In genomic region chr1:30536989-30537975, GRCm38 (mm10) we compare ENCODE assay signal across 25 mouse cellular contexts.
DNase-seq lines count a peak whose midpoint lies in the region; ATAC-seq lines count a peak whose summit lies in the region.
"Had no signal": no experiment of that assay in that cellular context is flagged by ENCODE, and none has a peak within 500 bp of the region (broad histone marks: within the 10 kb centered on the region; RNA-seq: fewer than 3 reads in every experiment).

No protein-coding gene starts in this region.

- H3K27me3 ChIP-seq in forebrain, embryonic 16.5 days (replicated peaks; ENCODE audit: control insufficient read depth, insufficient read depth, low read length): no peaks in the 10 kb centered on the region
- H3K27me3 ChIP-seq in forebrain, embryonic 10.5 days (ENCODE audit: poor library complexity, severe bottlenecking): no peaks in the 10 kb centered on the region
- H3K27me3 ChIP-seq in embryonic facial prominence, embryonic 12.5 days: no peaks in the 10 kb centered on the region
- H3K27me3 ChIP-seq in limb, embryonic 12.5 days: no peaks in the 10 kb centered on the region
- H3K27me3 ChIP-seq: CH12.LX; hindbrain, embryonic 12.5 days; liver, embryonic 13.5 days had no signal

- no peak for DNase-seq in forebrain, embryonic 10.5 days (ENCODE audit: extremely low spot score, low spot score)
- DNase-seq in embryo, embryonic 10.5 days (ENCODE audit: low spot score): peak; percentile 20
- DNase-seq in cerebellum, adult 9-10 months: no peak
- DNase-seq: adrenal gland, postnatal 25 days; cerebellum, adult 11-12 months; gastrocnemius, postnatal 36 days; heart, postnatal 14 days; kidney, postnatal 36 days; left cerebral cortex, postnatal 4 days; liver, embryonic 13.5 days; lung, embryonic 14.5 days; lung, postnatal 36 days; right cerebral cortex, postnatal 25 days; thymus, adult 18-20 months; thymus, postnatal 4 days had no signal

- H3K36me3 ChIP-seq in forebrain, embryonic 16.5 days (ENCODE audit: control insufficient read depth, insufficient read depth): no peaks in the 10 kb centered on the region
- H3K36me3 ChIP-seq in forebrain, embryonic 10.5 days (replicated peaks): no peaks in the 10 kb centered on the region
- no peaks in the 10 kb centered on the region for H3K36me3 ChIP-seq in embryonic facial prominence, embryonic 12.5 days
- H3K36me3 ChIP-seq in limb, embryonic 12.5 days: no peaks in the 10 kb centered on the region
- H3K36me3 ChIP-seq: hindbrain, embryonic 12.5 days; liver, embryonic 13.5 days; midbrain, embryonic 10.5 days had no signal

- no peak overlapping the region for H3K4me2 ChIP-seq in forebrain, embryonic 16.5 days (ENCODE audit: low read length)
- peak overlapping the region; percentile 30 for H3K4me2 ChIP-seq in embryonic facial prominence, embryonic 12.5 days (replicated peaks)
- H3K4me2 ChIP-seq in limb, embryonic 12.5 days: no peak overlapping the region
- H3K4me2 ChIP-seq: heart, embryonic 11.5 days; hindbrain, embryonic 12.5 days; liver, embryonic 13.5 days; lung, embryonic 14.5 days had no signal

- no peak overlapping the region for H3K9ac ChIP-seq in forebrain, embryonic 16.5 days (replicated peaks; ENCODE audit: low read depth, low read length)
- no peak overlapping the region for H3K9ac ChIP-seq in embryonic facial prominence, embryonic 12.5 days
- no peak overlapping the region for H3K9ac ChIP-seq in limb, embryonic 12.5 days (replicated peaks)
- H3K9ac ChIP-seq: hindbrain, embryonic 12.5 days; liver, embryonic 13.5 days; lung, embryonic 14.5 days had no signal

- 54% methylated on average over 11 of the region's 11 CpGs for WGBS in forebrain, embryonic 16.5 days
- 78% methylated on average over 11 of the region's 11 CpGs for WGBS in forebrain, embryonic 10.5 days
- 20% methylated on average over 11 of the region's 11 CpGs for WGBS in embryonic facial prominence, embryonic 12.5 days
- 45% methylated on average over 11 of the region's 11 CpGs for WGBS in limb, embryonic 12.5 days

- ATAC-seq in forebrain, embryonic 16.5 days: peak; percentile 87
- ATAC-seq in embryonic facial prominence, embryonic 12.5 days (ENCODE audit: insufficient number of reproducible peaks, insufficient read depth, low FRiP score, low TSS enrichment): no peak
- ATAC-seq in limb, embryonic 12.5 days (ENCODE audit: insufficient number of reproducible peaks, insufficient read depth, low FRiP score, low TSS enrichment, low read depth): no peak
- ATAC-seq in megakaryocyte, adult 5-6 weeks (ENCODE audit: poor library complexity, severe bottlenecking): no peak
- ATAC-seq: intestine, embryonic 16.5 days had no signal

- peaks cover 7% of the 10 kb centered on the region for H3K4me1 ChIP-seq in forebrain, embryonic 16.5 days (replicated peaks; ENCODE audit: control insufficient read depth, insufficient read depth, low read length)
- no peaks in the 10 kb centered on the region for H3K4me1 ChIP-seq in forebrain, embryonic 10.5 days
- peaks cover 9% of the 10 kb centered on the region; the same call in 1 of the 2 replicates for H3K4me1 ChIP-seq in embryonic facial prominence, embryonic 12.5 days
- H3K4me1 ChIP-seq in limb, embryonic 12.5 days (replicated peaks): no peaks in the 10 kb centered on the region
- H3K4me1 ChIP-seq: hindbrain, embryonic 12.5 days; liver, embryonic 13.5 days; midbrain, embryonic 10.5 days had no signal

- no peaks in the 10 kb centered on the region for H3K9me3 ChIP-seq in forebrain, embryonic 16.5 days (ENCODE audit: control insufficient read depth, low read length)
- no peaks in the 10 kb centered on the region for H3K9me3 ChIP-seq in forebrain, embryonic 10.5 days
- no peaks in the 10 kb centered on the region for H3K9me3 ChIP-seq in embryonic facial prominence, embryonic 12.5 days
- H3K9me3 ChIP-seq in limb, embryonic 12.5 days: no peaks in the 10 kb centered on the region
- H3K9me3 ChIP-seq: hindbrain, embryonic 12.5 days; liver, embryonic 13.5 days; midbrain, embryonic 10.5 days had no signal

- H3K27ac ChIP-seq in forebrain, embryonic 16.5 days (ENCODE audit: low read length): no peak overlapping the region; the same call in 1 of the 2 replicates
- no peak overlapping the region for H3K27ac ChIP-seq in forebrain, embryonic 10.5 days
- peak overlapping the region; percentile 47; the same call in 1 of the 2 replicates for H3K27ac ChIP-seq in embryonic facial prominence, embryonic 12.5 days
- peak overlapping the region; percentile 53 for H3K27ac ChIP-seq in limb, embryonic 12.5 days
- H3K27ac ChIP-seq: hindbrain, embryonic 12.5 days; liver, embryonic 13.5 days; midbrain, embryonic 10.5 days had no signal

- no peak overlapping the region for H3K4me3 ChIP-seq in forebrain, embryonic 16.5 days (replicated peaks; ENCODE audit: low read length)
- no peak overlapping the region for H3K4me3 ChIP-seq in forebrain, embryonic 10.5 days
- no peak overlapping the region for H3K4me3 ChIP-seq in embryonic facial prominence, embryonic 12.5 days
- H3K4me3 ChIP-seq in limb, embryonic 12.5 days (replicated peaks): no peak overlapping the region
- H3K4me3 ChIP-seq: erythroblast, embryonic 14.5 days; hindbrain, embryonic 12.5 days; liver, embryonic 13.5 days; midbrain, embryonic 10.5 days had no signal

Comparison
In these comparisons a context has a peak if more than half of its experiments do, and no peak if none do; other contexts are left out.
1. H3K27ac ChIP-seq: peak in embryonic facial prominence, embryonic 12.5 days (single experiment) and limb, embryonic 12.5 days (single experiment); none in forebrain, embryonic 16.5 days (single experiment) and forebrain, embryonic 10.5 days (single experiment).